In the genomic region with DNA sequence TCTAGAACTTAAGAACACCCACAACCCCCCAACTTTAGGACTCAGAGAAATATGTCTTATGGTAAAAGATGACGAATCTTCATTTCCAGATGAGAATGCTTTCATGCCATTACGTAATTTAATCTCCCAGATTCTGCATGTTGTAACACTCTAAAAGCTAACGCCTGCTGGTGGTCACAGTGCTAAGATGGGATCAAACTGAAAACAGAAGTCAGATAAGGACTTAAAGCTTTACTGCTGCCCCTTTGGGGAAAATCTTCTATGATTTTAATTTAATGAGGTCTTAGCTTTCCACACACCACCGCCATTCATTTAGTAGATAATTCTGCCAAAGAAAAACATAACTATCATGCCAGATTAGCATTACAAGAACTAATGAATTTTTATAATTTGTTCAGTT, we compare ENCODE assay signal across 21 mouse cellular contexts. TPM values are rescaled to one million over a fixed set of nuclear protein-coding genes. Genes with fewer than 3 reads are reported as not detected.
"Had no signal": no experiment of that assay in that cellular context is flagged by ENCODE, and none has a peak within 500 bp of the region (broad histone marks: within the 10 kb centered on the region; RNA-seq: fewer than 3 reads in every experiment).

No protein-coding gene starts in this region.

- ATAC-seq: intestine, postnatal 0 days; midbrain, embryonic 13.5 days had no signal

- H3K27ac ChIP-seq: layer of hippocampus, adult 2 months; limb, embryonic 10.5 days; limb, embryonic 13.5 days; liver, embryonic 14.5 days; midbrain, embryonic 13.5 days had no signal

- H3K4me3 ChIP-seq: layer of hippocampus, adult 2 months; limb, embryonic 10.5 days; limb, embryonic 13.5 days; midbrain, embryonic 13.5 days had no signal

- DNase-seq: layer of hippocampus, adult 9-11 months; thymus, adult 18-20 months; thymus, postnatal 36 days had no signal

- H3K9ac ChIP-seq: limb, embryonic 13.5 days; liver, embryonic 14.5 days; liver, postnatal 0 days; lung, embryonic 14.5 days; midbrain, embryonic 13.5 days had no signal

- H3K9me3 ChIP-seq: limb, embryonic 10.5 days; limb, embryonic 13.5 days; midbrain, embryonic 13.5 days had no signal

- H3K4me1 ChIP-seq: limb, embryonic 13.5 days; midbrain, embryonic 13.5 days had no signal

- H3K4me2 ChIP-seq: limb, embryonic 13.5 days; liver, embryonic 11.5 days; lung, embryonic 14.5 days; midbrain, embryonic 13.5 days had no signal

- H3K27me3 ChIP-seq: limb, embryonic 13.5 days; midbrain, embryonic 13.5 days had no signal

- H3K36me3 ChIP-seq: limb, embryonic 10.5 days; limb, embryonic 13.5 days; midbrain, embryonic 13.5 days had no signal

RNA-seq across cellular contexts. Expression of gene Alb, which starts 6.1 kb away (rescaled TPM):
- total RNA-seq: layer of hippocampus, adult 2 months; layer of hippocampus, postnatal 25 days; left cerebral cortex, adult 18-20 months; left cerebral cortex, postnatal 25 days; megakaryocyte, adult 5-6 weeks had no signal
- polyA plus RNA-seq: limb, embryonic 10.5 days; small intestine, adult 2 months had no signal

RNA-seq across cellular contexts. Expression of gene Afp, which starts 23.7 kb away (rescaled TPM):
- total RNA-seq: layer of hippocampus, adult 2 months; layer of hippocampus, postnatal 25 days; left cerebral cortex, adult 18-20 months; left cerebral cortex, postnatal 25 days; megakaryocyte, adult 5-6 weeks; midbrain, postnatal 0 days had no signal

RNA-seq across cellular contexts. Expression of gene Afm, which starts 51.9 kb away (rescaled TPM):
- total RNA-seq: layer of hippocampus, adult 2 months; layer of hippocampus, postnatal 25 days; left cerebral cortex, adult 18-20 months; left cerebral cortex, postnatal 25 days; megakaryocyte, adult 5-6 weeks; midbrain, postnatal 0 days had no signal
- polyA plus RNA-seq: limb, embryonic 10.5 days; limb, embryonic 13.5 days; lung, embryonic 14.5 days; midbrain, embryonic 13.5 days; midbrain, postnatal 0 days; neural tube, embryonic 11.5 days; neural tube, embryonic 14.5 days; small intestine, adult 2 months; urinary bladder, adult 2 months had no signal
